Mouse (Mus musculus) B cell, adult 62 days (primary cell): ENCODE measurements around the gene Ifna16. TPM values are rescaled to one million over a fixed set of nuclear protein-coding genes. Genes with fewer than 3 reads are reported as not detected.

Source experiments
- total RNA-seq: library from RNA; stranded (reverse); gene quantifications from 4 replicates; pipeline ENCODE4 v1.2.4, GENCODE M21; 2023

The Ifna16 gene
- total RNA-seq = not detected in 4 replicates

GRCm38 (mm10) chr4:88676824-88677223 lies at the start of gene Ifna16:
TSS of gene Ifna16 (minus strand) at chr4:88676924.

GRCm38 (mm10) chr4:88721791-88722721 lies 45.3 kb upstream of the Ifna16 start, which contains the start of the genes Gm26566 and Klhl9:
TSS of gene Gm26566 (plus strand) at chr4:88721805.
TSS of gene Klhl9 (minus strand) at chr4:88722465.

GRCm38 (mm10) chr4:88691259-88691658 lies 14.5 kb upstream of the Ifna16 start, which contains the start of gene Ifnab:
TSS of gene Ifnab (minus strand) at chr4:88691359.

DNA sequence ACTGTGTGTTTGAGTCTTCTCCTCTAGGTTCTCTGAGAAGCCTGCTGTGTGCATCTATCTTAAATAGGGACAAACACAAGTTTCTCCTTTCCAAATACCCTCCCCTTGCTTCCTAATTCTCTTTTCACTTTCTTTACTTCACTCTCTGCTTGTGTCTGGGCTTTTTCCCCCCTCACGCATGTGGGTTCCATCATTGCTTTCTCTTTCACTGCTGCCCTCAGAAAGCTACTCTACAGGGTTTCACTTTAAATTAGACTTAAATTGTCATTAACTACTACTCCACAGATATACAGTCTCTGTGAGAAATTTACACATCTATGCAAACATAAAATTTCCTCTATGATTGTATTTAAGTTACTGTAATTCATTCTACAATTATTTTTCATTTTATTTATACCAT lies 7.1 kb upstream of the Ifna16 start, which contains the start of gene Ifna2:
Gene Ifna2, minus strand, starts transcription at position 101 of the 400 bp plus-strand sequence.

DNA sequence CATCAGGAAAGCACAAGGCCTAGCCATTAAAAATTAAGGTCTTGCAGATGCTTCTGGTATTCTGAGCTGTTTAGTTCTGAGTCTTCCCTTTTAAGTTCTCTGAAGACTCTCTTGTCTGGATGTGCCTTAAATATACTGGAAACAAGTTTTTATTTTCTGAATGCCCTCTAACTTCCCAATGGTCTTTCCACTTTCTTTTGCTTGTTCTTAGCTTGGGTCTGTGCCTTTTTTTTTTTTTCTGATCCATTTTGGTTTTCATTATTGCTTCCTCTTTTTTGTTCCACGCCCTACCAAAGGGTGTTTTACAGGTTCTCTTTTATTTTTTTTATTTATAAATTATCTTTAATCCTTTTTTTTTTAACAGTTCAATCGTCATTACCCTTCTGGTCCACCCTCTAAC lies 32.4 kb downstream of the Ifna16 start, which contains the start of gene Ifna13:
Gene Ifna13, minus strand, starts transcription at position 101 of the 400 bp plus-strand sequence.

GRCm38 (mm10) chr4:88634311-88634710 lies 42.4 kb downstream of the Ifna16 start, which contains the start of gene C87499:
TSS of gene C87499 (minus strand) at chr4:88634411.

Other genes with a start within 250 kb of the Ifna16 start
- 0.20 to 0.36 TPM (median 0.34 TPM) in 4 replicates for gene Hacd4, start 238.0 kb downstream of the Ifna16 start, total RNA-seq
- not detected in 4 replicates for gene Ifnb1, start 154.2 kb downstream of the Ifna16 start, total RNA-seq
- gene Ifna15, start 118.7 kb downstream of the Ifna16 start, total RNA-seq = not detected in 4 replicates
- not detected in 4 replicates for gene Ifna14, start 105.1 kb downstream of the Ifna16 start, total RNA-seq
- not detected in 4 replicates for gene Ifna9, start 84.5 kb downstream of the Ifna16 start, total RNA-seq
- gene Ifna12, start 73.5 kb downstream of the Ifna16 start, total RNA-seq = not detected in 4 replicates
- not detected in 4 replicates for gene C87499, start 42.5 kb downstream of the Ifna16 start, total RNA-seq
- gene Ifna13, start 32.5 kb downstream of the Ifna16 start, total RNA-seq = not detected in 4 replicates
- not detected in 4 replicates for gene Ifna2, start 7.0 kb upstream of the Ifna16 start, total RNA-seq
- not detected in 4 replicates for gene Ifnab, start 14.4 kb upstream of the Ifna16 start, total RNA-seq
- gene Gm26566, start 44.9 kb upstream of the Ifna16 start, total RNA-seq = not detected in 4 replicates
- gene Klhl9, start 45.5 kb upstream of the Ifna16 start, total RNA-seq = 14.4 to 16.1 TPM (median 15.0 TPM) in 4 replicates
- not detected in 4 replicates for gene Gm13271, start 77.9 kb upstream of the Ifna16 start, total RNA-seq
- not detected in 4 replicates for gene Gm13283, start 83.2 kb upstream of the Ifna16 start, total RNA-seq
- not detected in 4 replicates for gene Gm13290, start 96.9 kb upstream of the Ifna16 start, total RNA-seq
- gene Gm13289, start 100.0 kb upstream of the Ifna16 start, total RNA-seq = not detected in 4 replicates
- gene Gm13272, start 102.9 kb upstream of the Ifna16 start, total RNA-seq = not detected in 4 replicates
- not detected in 4 replicates for gene Ifnz, start 105.2 kb upstream of the Ifna16 start, total RNA-seq
- gene Gm13276, start 108.8 kb upstream of the Ifna16 start, total RNA-seq = not detected in 4 replicates
- not detected in 4 replicates for gene Gm13277, start 111.7 kb upstream of the Ifna16 start, total RNA-seq
- gene Gm13278, start 114.6 kb upstream of the Ifna16 start, total RNA-seq = not detected in 4 replicates
- gene Gm13275, start 117.6 kb upstream of the Ifna16 start, total RNA-seq = not detected in 4 replicates
- not detected in 4 replicates for gene Gm13279, start 120.5 kb upstream of the Ifna16 start, total RNA-seq
- not detected in 4 replicates for gene Gm13285, start 122.7 kb upstream of the Ifna16 start, total RNA-seq
- not detected in 4 replicates for gene Gm13287, start 126.3 kb upstream of the Ifna16 start, total RNA-seq
- not detected in 4 replicates for gene Gm13288, start 128.6 kb upstream of the Ifna16 start, total RNA-seq
- gene Ifna7, start 139.3 kb upstream of the Ifna16 start, total RNA-seq = not detected in 4 replicates
- not detected in 4 replicates for gene Ifna11, start 143.0 kb upstream of the Ifna16 start, total RNA-seq
- not detected in 4 replicates for gene Ifna6, start 150.5 kb upstream of the Ifna16 start, total RNA-seq
- not detected in 4 replicates for gene Ifna5, start 158.6 kb upstream of the Ifna16 start, total RNA-seq
- gene Ifna4, start 164.9 kb upstream of the Ifna16 start, total RNA-seq = not detected in 4 replicates
- not detected in 4 replicates for gene Ifna1, start 173.2 kb upstream of the Ifna16 start, total RNA-seq
- gene Ifne, start 203.3 kb upstream of the Ifna16 start, total RNA-seq = not detected in 4 replicates